28 mouse cellular contexts compared by ENCODE assay signal in the genomic region with DNA sequence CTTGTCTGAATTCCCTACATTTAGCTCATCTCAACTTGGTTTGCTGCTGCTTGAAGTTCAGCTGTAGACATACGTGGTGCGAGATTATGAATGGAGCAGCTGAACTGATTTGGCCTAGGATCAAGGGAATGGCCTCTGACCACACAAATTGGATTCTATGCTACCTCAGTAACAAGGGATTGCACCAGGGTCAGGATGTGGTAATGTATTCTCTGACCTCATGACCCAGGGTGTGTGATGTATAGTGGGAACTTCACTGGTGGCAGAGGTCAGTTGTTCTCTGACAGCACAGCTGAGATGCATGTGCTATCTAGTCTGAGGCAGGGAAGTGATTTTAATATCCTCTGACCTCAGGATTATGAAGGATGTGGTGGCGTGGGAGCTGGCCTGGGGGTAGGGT. TPM values are rescaled to one million over a fixed set of nuclear protein-coding genes. Genes with fewer than 3 reads are reported as not detected.
A peak's percentile ranks its signal among the peaks of the same experiment; 100 is the strongest.
DNase-seq lines count a peak whose midpoint lies in the region; ATAC-seq and TF ChIP-seq lines count a peak whose summit lies in the region.
"Had no signal": no experiment of that assay in that cellular context is flagged by ENCODE, and none has a peak within 500 bp of the region (broad histone marks: within the 10 kb centered on the region; RNA-seq: fewer than 3 reads in every experiment).

No protein-coding gene starts in this region.

- peak; percentile 15 for DNase-seq in liver, postnatal 0 days
- no peak for DNase-seq in liver
- DNase-seq in embryo, embryonic 11 days: peak; percentile 9
- no peak for DNase-seq in spleen, postnatal 14 days (ENCODE audit: low spot score in 2 of 2)
- DNase-seq: adrenal gland, adult 2 months; adrenal gland, postnatal 14 days; cerebellum, adult 11 months; cerebellum, adult 2 months; cerebellum, adult 9-11 months; cerebellum, postnatal 25 days; gastrocnemius, postnatal 10 days; gastrocnemius, postnatal 36 days; heart, adult 2 months; heart, postnatal 14 days; heart, postnatal 4 days had no signal

- no peak overlapping the region for H3K4me2 ChIP-seq in liver, postnatal 0 days (ENCODE audit: low read depth, low read length)
- no peak overlapping the region for H3K4me2 ChIP-seq in myocyte (ENCODE audit: low read depth)
- no peak overlapping the region for H3K4me2 ChIP-seq in kidney, embryonic 14.5 days (replicated peaks; ENCODE audit: low read depth, low read length)
- H3K4me2 ChIP-seq: embryonic facial prominence, embryonic 13.5 days; forebrain, embryonic 12.5 days; forebrain, embryonic 15.5 days; heart, embryonic 13.5 days; hindbrain, embryonic 12.5 days had no signal

- H3K79me2 ChIP-seq in myocyte (ENCODE audit: control insufficient read depth, insufficient read depth): no peaks in the 10 kb centered on the region

- no peak for TF ChIP-seq EP300 in liver, postnatal 0 days (IDR thresholded peaks at IDR 0.05; ENCODE audit: low read depth)

- H3ac ChIP-seq in myocyte (ENCODE audit: control insufficient read depth, insufficient read length): no peak overlapping the region

- no peak overlapping the region for H3K4me3 ChIP-seq in liver, postnatal 0 days (ENCODE audit: low read depth, low read length)
- H3K4me3 ChIP-seq in myocyte: no peak overlapping the region
- no peak overlapping the region for H3K4me3 ChIP-seq in kidney, embryonic 14.5 days (ENCODE audit: low read length)
- H3K4me3 ChIP-seq: embryonic facial prominence, embryonic 10.5 days; embryonic facial prominence, embryonic 13.5 days; erythroblast, embryonic 14.5 days; forebrain, embryonic 12.5 days; forebrain, embryonic 15.5 days; heart, adult 2 months; heart, embryonic 10.5 days; heart, embryonic 13.5 days; hindbrain, embryonic 12.5 days had no signal

- no peak for TF ChIP-seq POLR2A in myocyte (IDR thresholded peaks at IDR 0.05; ENCODE audit: insufficient read length, low read depth)

- H3K36me3 ChIP-seq in liver, postnatal 0 days (replicated peaks; ENCODE audit: insufficient read depth, low read length): no peaks in the 10 kb centered on the region
- H3K36me3 ChIP-seq in myocyte (ENCODE audit: control insufficient read depth, insufficient read depth): no peaks in the 10 kb centered on the region
- no peaks in the 10 kb centered on the region for H3K36me3 ChIP-seq in kidney, embryonic 14.5 days (ENCODE audit: control insufficient read depth, insufficient read depth, low read length)
- H3K36me3 ChIP-seq: embryonic facial prominence, embryonic 10.5 days; embryonic facial prominence, embryonic 13.5 days; forebrain, embryonic 12.5 days; forebrain, embryonic 15.5 days; heart, embryonic 10.5 days; heart, embryonic 13.5 days; hindbrain, embryonic 12.5 days had no signal

- H3K4me1 ChIP-seq in liver, postnatal 0 days (ENCODE audit: insufficient read depth): no peaks in the 10 kb centered on the region
- no peaks in the 10 kb centered on the region for H3K4me1 ChIP-seq in kidney, embryonic 14.5 days (ENCODE audit: control insufficient read depth, insufficient read depth, low read length)
- H3K4me1 ChIP-seq: embryonic facial prominence, embryonic 10.5 days; embryonic facial prominence, embryonic 13.5 days; forebrain, embryonic 12.5 days; forebrain, embryonic 15.5 days; heart, embryonic 10.5 days; heart, embryonic 13.5 days; hindbrain, embryonic 12.5 days had no signal

- no peak overlapping the region for H3K27ac ChIP-seq in liver, postnatal 0 days (ENCODE audit: low read depth)
- H3K27ac ChIP-seq in kidney, embryonic 14.5 days (ENCODE audit: low read depth, low read length): no peak overlapping the region
- H3K27ac ChIP-seq: embryonic facial prominence, embryonic 10.5 days; embryonic facial prominence, embryonic 13.5 days; forebrain, embryonic 12.5 days; forebrain, embryonic 15.5 days; heart, adult 2 months; heart, embryonic 10.5 days; heart, embryonic 13.5 days; hindbrain, embryonic 12.5 days had no signal

- TF ChIP-seq CTCF in liver, postnatal 0 days (IDR thresholded peaks at IDR 0.05; ENCODE audit: low read depth): no peak

- peak; percentile 79 for ATAC-seq in liver, postnatal 0 days
- no peak for ATAC-seq in kidney, embryonic 14.5 days (ENCODE audit: low FRiP score, low TSS enrichment)
- ATAC-seq: CD4-positive, CD25-positive, alpha-beta regulatory T cell, adult 4 months; forebrain, embryonic 15.5 days; hindbrain, embryonic 16.5 days had no signal

- 57% methylated on average over 3 of the region's 3 CpGs for WGBS in liver, postnatal 0 days (ENCODE audit: insufficient replicate concordance)
- 83% methylated on average over 3 of the region's 3 CpGs for WGBS in kidney, embryonic 14.5 days

- H3K9me3 ChIP-seq in liver, postnatal 0 days (ENCODE audit: low read length): no peaks in the 10 kb centered on the region
- H3K9me3 ChIP-seq in kidney, embryonic 14.5 days (ENCODE audit: control insufficient read depth, low read length): no peaks in the 10 kb centered on the region
- H3K9me3 ChIP-seq: embryonic facial prominence, embryonic 10.5 days; embryonic facial prominence, embryonic 13.5 days; forebrain, embryonic 12.5 days; forebrain, embryonic 15.5 days; heart, embryonic 10.5 days; heart, embryonic 13.5 days; hindbrain, embryonic 12.5 days had no signal

- H3K27me3 ChIP-seq in liver, postnatal 0 days (ENCODE audit: insufficient read depth, low read length): no peaks in the 10 kb centered on the region
- H3K27me3 ChIP-seq in myocyte (ENCODE audit: control insufficient read depth, insufficient read depth, insufficient read length): no peaks in the 10 kb centered on the region
- no peaks in the 10 kb centered on the region for H3K27me3 ChIP-seq in kidney, embryonic 14.5 days (ENCODE audit: control insufficient read depth, insufficient read depth, low read length)
- H3K27me3 ChIP-seq: embryonic facial prominence, embryonic 13.5 days; forebrain, embryonic 12.5 days; forebrain, embryonic 15.5 days; heart, embryonic 13.5 days; hindbrain, embryonic 12.5 days had no signal

- H3K9ac ChIP-seq in liver, postnatal 0 days (replicated peaks): no peak overlapping the region
- H3K9ac ChIP-seq in kidney, embryonic 14.5 days (ENCODE audit: low read depth, low read length): no peak overlapping the region
- H3K9ac ChIP-seq: embryonic facial prominence, embryonic 13.5 days; forebrain, embryonic 12.5 days; forebrain, embryonic 15.5 days; heart, embryonic 13.5 days; hindbrain, embryonic 12.5 days had no signal

TF ChIP-seq in myocyte, 11 proteins besides CTCF, POLR2A, EP300 and RAD21:
- TF ChIP-seq MYOG (IDR thresholded peaks at IDR 0.05; ENCODE audit: control insufficient read depth in 1 of 3, insufficient read depth in 1 of 3, insufficient read length in 2 of 3, low read depth in 2 of 3) (peak in 1 of 3 experiments; percentile 38), MAX (IDR thresholded peaks at IDR 0.05; ENCODE audit: low read depth) (no peak), TCF12 (IDR thresholded peaks at IDR 0.05; ENCODE audit: insufficient read depth, poor library complexity, severe bottlenecking) (no peak), MYOD1 (IDR thresholded peaks at IDR 0.05; ENCODE audit: control insufficient read depth in 1 of 3, insufficient read length in 2 of 3, low read depth in 2 of 3) (peak in 2 of 3 experiments; percentile 28 to 46), USF1 (IDR thresholded peaks at IDR 0.05; ENCODE audit: low read depth) (no peak), POLR2AphosphoS2 (IDR thresholded peaks at IDR 0.05; ENCODE audit: insufficient read length, low read depth) (no peak), SRF (IDR thresholded peaks at IDR 0.05; ENCODE audit: control insufficient read depth, insufficient read length, low read depth) (no peak), TCF3 (IDR thresholded peaks at IDR 0.05; ENCODE audit: insufficient read length, low read depth) (no peak), E2F4 (IDR thresholded peaks at IDR 0.05; ENCODE audit: insufficient read depth) (no peak), REST (IDR thresholded peaks at IDR 0.05; ENCODE audit: insufficient read depth, insufficient read length) (no peak), CEBPB (IDR thresholded peaks at IDR 0.05; ENCODE audit: insufficient read depth, poor library complexity, severe bottlenecking) (no peak)

RNA-seq across cellular contexts. Expression of gene Spaca1, which starts 31.1 kb away (rescaled TPM):
- 0.13 and 0.40 TPM in 2 replicates for polyA plus RNA-seq in liver, postnatal 0 days (2015; fragmentation: Nextera tagmentation; extraction: Ambion mirVana)
- not detected for polyA plus RNA-seq in myocyte (2012; fragmentation: generic; extraction: Trizol)
- 1.4 and 1.8 TPM in 2 replicates for polyA plus RNA-seq in kidney, embryonic 14.5 days (2014; fragmentation: Nextera tagmentation; extraction: Ambion mirVana)
- polyA plus RNA-seq: C2C12; erythroblast, embryonic 14.5 days had no signal

Comparison
In these comparisons a context has a peak if more than half of its experiments do, and no peak if none do; other contexts are left out.
1. DNase-seq: peak in liver, postnatal 0 days (single experiment) and embryo, embryonic 11 days (single experiment); none in liver (single experiment) and spleen, postnatal 14 days (0 of 2).